Mouse (Mus musculus) spleen, adult 2 months (tissue): ENCODE data around the gene Nnmt.

ENCODE experiments used
- CTCF ChIP-seq: fragments of 200-500 bp; IDR thresholded peaks from 2 replicates; pipeline ENCODE4 v1.5.1; 2011; ENCODE audit warnings: mild to moderate bottlenecking, inconsistent platforms; ENCODE audit not compliant: insufficient read depth, insufficient read length, insufficient replicate concordance; ENCODE audit errors: extremely low read depth
- POLR2A ChIP-seq: fragments of 200-500 bp; IDR thresholded peaks from 2 replicates; pipeline ENCODE4 v1.6.1; 2011; ENCODE audit warnings: low read depth, low read length, inconsistent platforms

DNA sequence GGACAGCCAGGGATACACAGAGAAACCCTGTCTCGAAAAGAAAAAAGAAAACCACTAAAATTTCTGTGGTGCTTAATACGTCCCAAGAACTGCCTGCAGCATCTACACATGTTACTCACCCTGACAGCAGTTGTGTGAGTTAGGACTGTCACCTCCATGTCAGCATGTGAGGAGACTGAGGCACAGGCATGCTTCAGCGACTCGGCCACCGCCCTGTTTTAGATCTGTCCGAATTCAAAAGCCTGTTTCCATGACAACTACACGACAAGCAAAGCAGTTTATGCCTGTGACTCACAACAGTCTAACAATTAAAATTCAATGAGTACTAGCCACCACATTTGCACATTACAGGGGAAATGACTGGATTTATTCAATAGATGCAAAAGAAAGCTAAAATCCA is 2.5 kb upstream of the Nnmt start:
- TF ChIP-seq CTCF (no peak), POLR2A (no peak)
